Mouse (Mus musculus) urinary bladder, postnatal 25 days (tissue): Measurements from ENCODE around the gene Srrm2.

Experiments used
- DNase-seq: peaks from one replicate; pipeline ENCODE4 v3.0.0; 2022; ENCODE audit warnings: low spot score

The Srrm2 gene

GRCm38 (mm10) chr17:23790269-23791078 lies at the start of gene Srrm2:
Gene Srrm2 (plus strand): TSS chr17:23790532.
- peak; percentile 32 for DNase-seq

- no peak for DNase-seq
Observed at GRCm38 (mm10) chr17:23740598-23741021, 49.7 kb upstream of the Srrm2 start, which contains the start of gene Paqr4. Gene Paqr4 (minus strand): TSS chr17:23740867.

GRCm38 (mm10) chr17:23741359-23742209 lies 48.7 kb upstream of the Srrm2 start:
- no peak for DNase-seq

GRCm38 (mm10) chr17:23742210-23742793 lies 48.0 kb upstream of the Srrm2 start:
- no peak for DNase-seq

GRCm38 (mm10) chr17:23742941-23743340 lies 47.4 kb upstream of the Srrm2 start:
- DNase-seq, result no peak

GRCm38 (mm10) chr17:23744076-23744475 lies 46.3 kb upstream of the Srrm2 start:
- no peak for DNase-seq

- DNase-seq, result no peak
Observed at GRCm38 (mm10) chr17:23744651-23745050, 45.7 kb upstream of the Srrm2 start.

GRCm38 (mm10) chr17:23745301-23746251 lies 44.8 kb upstream of the Srrm2 start, which contains the start of gene Kremen2:
Gene Kremen2 (minus strand): TSS chr17:23745833.
- DNase-seq, result no peak

- no peak for DNase-seq
Observed at GRCm38 (mm10) chr17:23746311-23746710, 44.0 kb upstream of the Srrm2 start.

- no peak for DNase-seq
Observed at GRCm38 (mm10) chr17:23746767-23747166, 43.6 kb upstream of the Srrm2 start.

GRCm38 (mm10) chr17:23747471-23747870 lies 42.9 kb upstream of the Srrm2 start:
- no peak for DNase-seq

- DNase-seq, result no peak
Observed at GRCm38 (mm10) chr17:23748026-23748425, 42.3 kb upstream of the Srrm2 start.

- DNase-seq, result peak; percentile 77
Observed at GRCm38 (mm10) chr17:23748631-23749391, 41.5 kb upstream of the Srrm2 start.

GRCm38 (mm10) chr17:23749400-23750191 lies 40.7 kb upstream of the Srrm2 start:
- no peak for DNase-seq

GRCm38 (mm10) chr17:23755689-23756088 lies 34.6 kb upstream of the Srrm2 start:
- no peak for DNase-seq

GRCm38 (mm10) chr17:23757581-23757980 lies 32.8 kb upstream of the Srrm2 start:
- DNase-seq, result no peak

GRCm38 (mm10) chr17:23758801-23759200 lies 31.5 kb upstream of the Srrm2 start:
- DNase-seq, result no peak

- DNase-seq, result no peak
Observed at GRCm38 (mm10) chr17:23760231-23760630, 30.1 kb upstream of the Srrm2 start.

GRCm38 (mm10) chr17:23761155-23761554 lies 29.2 kb upstream of the Srrm2 start:
- DNase-seq, result no peak

- no peak for DNase-seq
Observed at GRCm38 (mm10) chr17:23762976-23763375, 27.4 kb upstream of the Srrm2 start.
